Mouse (Mus musculus) layer of hippocampus, adult 2 months (tissue): ENCODE data around the gene Kcnk7. TPM values are rescaled to one million over a fixed set of nuclear protein-coding genes. Genes with fewer than 3 reads are reported as not detected.

Experiments
- DNase-seq, 2 experiments: peaks; one replicate each; pipeline ENCODE4 v3.0.0; 2022; ENCODE audit warnings: low spot score in 2 of 2
- H3K27ac ChIP-seq: fragments of 200-600 bp; 2 replicates; pipeline ENCODE4 v1.8.1; 2022
- H3K4me3 ChIP-seq: fragments of 200-600 bp; 2 replicates; pipeline ENCODE4 v1.8.1; 2022; ENCODE audit warnings: mild to moderate bottlenecking
- CTCF ChIP-seq: fragments of 200-600 bp; conservative IDR thresholded peaks from 2 replicates; pipeline ENCODE4 v1.8.1; 2022; ENCODE audit warnings: antibody characterized with exemption, mild to moderate bottlenecking, moderate library complexity
- total RNA-seq, 2 experiments: library from RNA; stranded (reverse); gene quantifications; 2 replicates each; pipeline ENCODE4 v1.2.3; 2021

The Kcnk7 gene
- total RNA-seq, 2 experiments from 2014 or later = 0.36 TPM; not detected in 1

DNA sequence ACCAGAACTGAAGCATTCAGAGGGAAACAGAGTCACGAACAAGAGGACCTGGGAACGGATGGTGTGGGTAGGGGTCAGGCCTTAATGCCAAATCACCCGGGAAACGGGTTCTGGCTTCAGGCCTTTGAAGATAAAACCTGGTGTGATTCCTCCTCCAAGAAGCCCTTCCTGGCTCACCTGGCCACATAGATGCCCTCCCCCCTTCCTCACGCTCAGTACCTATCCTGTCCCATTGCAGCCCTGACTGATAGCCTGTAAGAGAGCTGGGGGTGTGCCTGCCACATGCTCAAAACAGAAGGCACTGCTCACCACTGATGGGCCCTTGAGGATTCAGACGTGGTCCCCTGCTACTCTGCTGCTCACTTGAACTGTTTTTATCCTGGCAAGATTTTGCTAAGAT, 10.4 kb upstream of the Kcnk7 start:
- no peak for TF ChIP-seq CTCF
- H3K4me3 ChIP-seq = peak overlapping the region; percentile 72; the same call in 1 of the 2 replicates
- H3K27ac ChIP-seq = peak overlapping the region; percentile 93
- DNase-seq = no peak

DNA sequence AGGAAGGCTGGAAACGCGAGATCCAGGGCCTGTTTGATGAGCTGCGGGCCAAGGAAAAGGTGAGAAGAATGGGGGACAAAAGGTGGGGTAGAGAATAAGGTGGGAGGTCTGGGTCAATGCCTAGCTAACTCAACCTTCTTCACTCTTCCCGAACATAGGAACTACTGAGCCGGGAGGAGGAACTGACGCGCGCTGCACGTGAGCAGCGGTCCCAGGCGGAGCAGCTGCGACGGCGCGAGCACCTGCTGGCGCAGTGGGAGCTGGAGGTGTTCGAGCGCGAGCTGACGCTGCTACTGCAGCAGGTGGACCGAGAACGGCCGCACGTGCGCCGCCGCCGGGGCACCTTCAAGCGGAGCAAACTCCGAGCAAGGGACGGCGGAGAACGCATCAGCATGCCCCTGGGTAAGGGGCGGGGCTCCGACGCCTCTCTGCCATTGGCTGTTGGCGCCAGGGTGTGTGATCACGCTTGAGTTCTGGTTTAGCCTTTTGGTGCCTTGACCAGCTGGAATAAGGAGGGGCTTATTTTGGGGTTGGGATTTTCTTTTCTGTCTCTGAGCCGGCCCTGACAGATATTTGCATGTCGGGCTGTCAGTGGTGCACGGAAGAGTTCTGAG, 8.2 kb upstream of the Kcnk7 start:
- DNase-seq = no peak
- Histone ChIP-seq H3K4me3 (no peak overlapping the region), H3K27ac (no peak overlapping the region)
- TF ChIP-seq CTCF = no peak

DNA sequence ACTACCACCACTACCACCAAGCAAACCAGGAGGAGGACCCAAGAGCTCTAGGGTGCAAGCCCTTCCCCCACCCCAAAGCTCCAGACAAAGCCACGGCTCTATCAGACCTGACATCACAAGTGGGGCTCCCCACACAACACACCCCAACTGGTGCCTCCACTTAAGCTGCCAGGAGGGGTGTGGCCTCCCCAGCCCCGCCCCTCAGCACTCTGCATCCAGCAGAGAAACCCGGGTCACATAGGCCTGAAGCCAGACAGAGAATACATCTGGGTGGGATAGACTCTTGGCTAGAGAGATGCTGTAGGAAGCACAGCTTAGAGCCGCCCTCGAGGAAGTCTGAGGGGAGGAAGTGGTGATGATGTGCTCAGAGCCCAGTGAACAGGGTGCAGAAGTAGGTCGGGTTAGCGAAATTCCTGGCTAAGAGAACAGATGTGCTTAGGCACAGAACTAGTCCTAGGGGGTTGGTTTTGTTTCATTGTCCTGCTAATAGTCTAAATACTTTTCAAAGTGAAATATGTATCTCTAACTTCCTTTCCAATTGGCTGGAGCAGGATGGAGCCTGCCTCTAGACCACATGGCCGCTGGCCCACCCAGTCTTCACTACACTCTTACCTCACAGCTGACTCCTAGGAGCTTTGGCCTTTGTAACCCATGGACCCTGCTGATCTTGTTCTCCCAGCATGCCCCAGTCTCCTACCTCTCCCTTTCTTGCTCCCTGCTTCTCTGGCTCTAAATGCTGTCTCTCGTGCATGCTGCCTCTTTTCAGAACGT, 819 bp downstream of the Kcnk7 start:
- TF ChIP-seq CTCF = no peak
- no peak overlapping the region for H3K27ac ChIP-seq
- no peak for DNase-seq

DNA sequence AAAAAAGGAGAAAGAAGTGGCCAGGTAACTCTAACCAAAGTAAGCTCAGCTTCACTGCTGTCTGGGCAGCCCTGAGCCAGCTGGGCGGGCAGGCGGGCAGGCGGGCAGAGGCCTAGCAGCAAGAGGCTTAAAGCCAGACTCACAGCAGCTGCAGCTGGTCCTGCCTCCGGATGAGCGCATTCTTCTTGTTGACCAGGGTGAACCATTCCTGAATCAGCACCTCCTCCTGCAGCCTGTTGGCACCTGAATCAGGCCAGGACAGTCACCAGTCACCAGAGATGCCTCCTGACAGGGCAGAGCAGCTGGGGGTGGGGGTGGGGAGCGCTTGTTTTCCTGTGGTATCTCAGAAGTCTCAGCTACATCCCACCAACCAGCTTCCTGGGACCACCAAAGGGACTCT, 5.9 kb downstream of the Kcnk7 start:
- no peak overlapping the region for H3K4me3 ChIP-seq
- no peak for TF ChIP-seq CTCF
- DNase-seq = no peak
- H3K27ac ChIP-seq = no peak overlapping the region

More for the DNA sequence above, 819 bp downstream of the Kcnk7 start:
- no peak overlapping the region for H3K4me3 ChIP-seq

DNA sequence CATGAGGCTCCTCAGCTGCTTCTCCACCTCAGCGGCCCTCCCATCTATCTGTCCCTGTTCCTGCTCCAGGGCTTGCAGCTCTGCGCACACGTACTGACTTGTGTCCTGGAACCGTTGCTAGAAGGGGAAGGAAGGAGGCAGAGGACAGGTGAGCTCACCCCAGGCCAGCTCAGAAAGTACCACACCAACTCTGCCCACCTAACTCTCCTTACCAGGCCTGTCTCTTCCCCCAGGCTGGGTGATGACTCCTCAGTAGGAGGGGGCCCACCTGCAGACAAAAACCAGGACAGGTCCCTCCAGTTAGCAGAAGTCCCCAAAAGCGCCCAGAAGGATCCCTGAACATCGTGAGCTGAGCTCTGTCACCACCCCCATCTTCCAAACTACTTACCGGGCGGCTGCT, 6.4 kb downstream of the Kcnk7 start:
- Histone ChIP-seq H3K4me3 (no peak overlapping the region), H3K27ac (no peak overlapping the region)
- TF ChIP-seq CTCF = no peak
- no peak for DNase-seq

DNA sequence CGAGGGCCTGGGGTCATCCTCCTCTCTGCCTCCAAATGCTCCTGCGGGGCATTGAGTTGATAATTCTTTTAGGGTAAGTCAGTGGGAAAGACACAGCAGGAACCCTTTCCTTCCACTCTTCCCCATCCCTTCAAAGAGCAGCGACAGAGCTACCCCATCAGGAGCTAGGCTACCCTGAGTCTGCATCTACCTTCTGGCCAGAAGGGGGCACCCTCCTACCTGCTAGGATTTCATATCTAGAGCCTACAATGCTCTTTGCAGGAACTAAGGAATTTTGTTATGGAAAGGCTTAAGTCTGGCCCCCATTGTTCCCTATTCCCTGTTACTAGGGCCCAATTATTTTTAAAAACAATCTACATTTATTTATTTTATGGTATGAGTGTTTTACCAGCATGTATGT, 7.1 kb downstream of the Kcnk7 start:
- TF ChIP-seq CTCF = peak; percentile 92
- DNase-seq = peak; percentile 77
- Histone ChIP-seq H3K4me3 (no peak overlapping the region), H3K27ac (no peak overlapping the region)

DNA sequence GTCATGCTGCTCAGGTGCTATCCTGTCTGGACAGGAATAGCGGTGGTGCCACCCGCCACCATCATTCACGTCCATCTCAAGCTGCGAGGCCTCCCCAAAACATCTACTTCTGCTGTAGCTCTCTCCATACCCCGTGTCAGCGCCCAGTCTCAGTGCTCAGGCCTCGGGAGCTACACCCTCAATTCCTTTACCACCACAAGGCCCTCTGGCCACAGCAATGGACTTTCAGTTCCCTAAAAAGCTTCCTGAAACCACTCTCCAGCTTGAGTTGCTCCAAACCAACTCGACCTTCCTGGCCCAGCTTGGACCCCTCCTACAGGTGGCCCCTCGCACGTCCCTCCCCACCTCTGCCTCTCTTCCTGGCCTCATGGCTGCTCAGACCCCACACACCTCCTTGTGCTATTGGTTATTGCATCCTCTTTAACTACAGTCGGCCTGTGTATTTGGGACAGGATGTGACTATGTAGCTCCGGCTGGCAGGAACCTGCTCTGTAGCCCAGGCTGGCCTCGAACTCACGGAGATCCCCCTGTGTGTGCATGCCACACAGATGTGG, 7.8 kb downstream of the Kcnk7 start:
- no peak overlapping the region for H3K4me3 ChIP-seq

DNA sequence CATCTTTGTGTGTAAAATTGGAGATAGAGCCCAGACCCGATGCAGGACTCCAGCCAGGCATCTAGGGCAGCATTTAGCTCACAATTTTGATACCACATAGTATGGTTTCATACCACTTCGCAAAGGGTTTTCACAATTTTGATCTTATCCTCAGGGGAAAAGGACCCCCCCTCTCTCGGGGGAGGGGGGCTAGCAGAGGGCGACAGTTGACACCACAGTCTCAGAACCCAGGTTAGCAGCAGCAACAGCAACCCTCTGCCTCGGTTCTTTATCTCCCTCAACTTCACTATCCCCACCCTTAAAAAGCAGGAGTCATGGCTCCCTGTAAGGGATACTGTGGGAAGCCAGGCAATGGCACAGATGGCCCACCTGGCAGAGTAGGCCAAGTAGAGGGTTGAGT, 9.1 kb downstream of the Kcnk7 start:
- H3K4me3 ChIP-seq = no peak overlapping the region; the same call in 1 of the 2 replicates
- DNase-seq = no peak
- no peak for TF ChIP-seq CTCF
- peak overlapping the region; percentile 57; the same call in 1 of the 2 replicates for H3K27ac ChIP-seq

More for the DNA sequence above, 7.8 kb downstream of the Kcnk7 start:
- TF ChIP-seq CTCF = no peak
- DNase-seq = no peak
- H3K27ac ChIP-seq = no peak overlapping the region

DNA sequence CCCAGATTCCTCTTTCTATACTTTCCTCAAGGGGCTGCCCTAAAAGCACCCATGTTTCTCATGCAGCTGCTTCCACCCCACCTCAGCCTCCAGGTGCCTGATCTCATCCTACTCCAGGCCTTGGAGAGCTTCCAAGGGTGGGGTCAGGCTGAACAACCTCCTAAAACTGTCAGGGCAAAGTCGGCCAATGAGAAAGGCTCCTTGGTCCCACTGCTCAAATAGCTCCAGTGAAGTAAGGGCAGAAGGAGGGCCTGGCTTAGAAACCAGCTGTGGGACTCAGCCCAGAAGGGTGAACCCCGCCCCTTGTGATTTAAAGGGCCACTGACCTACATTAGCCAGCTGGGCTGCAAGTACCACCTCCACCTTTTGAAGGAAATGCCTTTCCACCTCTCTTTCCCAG, 9.6 kb downstream of the Kcnk7 start:
- TF ChIP-seq CTCF = no peak
- H3K4me3 ChIP-seq = peak overlapping the region; percentile 10; the same call in 1 of the 2 replicates
- H3K27ac ChIP-seq = peak overlapping the region; percentile 57; the same call in 1 of the 2 replicates
- DNase-seq = no peak

DNA sequence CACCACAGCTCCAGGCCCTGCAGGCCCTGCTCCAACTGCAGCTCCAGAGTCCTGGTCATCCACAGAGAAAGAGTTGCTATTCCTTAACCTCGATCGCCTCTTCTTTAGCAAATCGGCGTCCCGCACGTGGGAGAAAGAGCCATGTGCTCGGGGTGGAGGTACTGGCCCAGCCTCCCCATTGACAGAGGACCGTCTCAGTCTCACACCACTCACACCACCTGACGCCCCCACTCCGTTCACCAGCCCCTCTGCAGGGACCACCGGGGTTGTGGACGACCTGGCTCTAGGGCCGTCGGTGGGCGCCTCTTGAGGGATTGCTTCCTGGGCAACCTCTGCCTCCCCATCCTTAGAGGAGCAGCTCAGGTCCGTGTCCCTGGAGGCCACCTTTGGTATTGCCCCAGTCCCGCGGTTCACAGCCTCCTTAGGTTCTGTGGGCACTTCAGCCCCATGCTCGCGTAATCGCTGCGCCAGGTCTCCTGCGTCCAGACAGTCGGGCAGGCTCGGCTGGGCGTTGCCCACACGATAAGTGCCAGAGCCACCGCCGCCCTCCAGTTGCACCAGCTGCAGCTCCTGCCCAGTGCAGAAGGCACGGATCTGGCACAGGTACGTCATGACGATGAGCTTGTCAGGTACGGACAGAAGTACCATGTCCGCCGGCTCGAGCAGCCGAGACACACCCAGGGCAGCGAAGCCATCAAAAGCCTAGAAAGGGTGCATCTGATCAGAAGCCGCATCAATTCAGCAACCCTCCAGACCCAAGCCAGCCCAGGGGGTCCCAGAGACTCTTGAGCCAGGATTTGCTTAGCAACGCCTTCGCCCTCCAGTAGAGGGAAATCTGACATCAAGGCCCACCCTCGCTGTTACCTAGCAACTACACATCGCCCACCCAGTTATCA, 11.9 kb downstream of the Kcnk7 start:
- no peak for DNase-seq
- Histone ChIP-seq H3K4me3 (peak overlapping the region; percentile 55), H3K27ac (peak overlapping the region; percentile 85)
- TF ChIP-seq CTCF = peak; percentile 52

DNA sequence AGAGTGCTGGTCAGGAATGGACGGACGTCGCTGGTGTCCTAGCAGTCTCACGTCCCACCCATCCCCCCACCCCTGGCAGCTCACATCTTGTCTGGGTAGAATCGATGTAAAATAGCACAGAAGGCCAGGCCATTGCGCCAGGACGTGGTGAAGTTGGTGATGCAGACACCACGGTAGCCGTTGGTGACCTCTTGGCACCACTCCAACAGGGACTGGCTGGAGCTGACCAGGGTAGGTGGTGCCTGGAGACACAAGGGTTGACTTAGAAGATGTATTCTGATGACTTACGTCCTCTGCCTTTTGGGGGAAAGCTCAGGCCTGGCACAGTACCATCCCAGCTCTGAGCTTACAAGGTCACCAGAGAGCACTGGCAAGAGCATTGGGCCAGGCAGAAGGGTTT, 12.8 kb downstream of the Kcnk7 start:
- Histone ChIP-seq H3K27ac (peak overlapping the region; percentile 85), H3K4me3 (peak overlapping the region; percentile 55; the same call in 1 of the 2 replicates)
- TF ChIP-seq CTCF = no peak
- no peak for DNase-seq

DNA sequence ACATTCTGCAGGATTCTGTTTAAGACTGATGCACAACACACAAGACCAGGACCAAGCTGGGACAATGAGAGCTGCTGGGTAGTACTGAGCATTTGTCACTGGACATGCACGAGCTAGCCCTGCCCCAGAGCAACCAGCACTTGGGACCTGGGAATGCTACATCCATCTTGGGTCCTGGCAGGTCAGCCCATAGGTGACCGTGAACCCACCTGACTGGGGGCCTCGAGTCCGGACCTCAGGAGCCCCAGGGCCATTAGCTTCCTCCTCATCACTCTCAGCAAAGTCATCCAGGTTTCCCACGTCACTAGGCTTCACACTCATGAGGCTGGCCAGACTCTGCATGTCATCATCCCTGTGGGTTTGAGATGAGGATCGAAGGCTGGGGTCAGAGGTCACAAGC, 17.1 kb downstream of the Kcnk7 start:
- no peak for DNase-seq
- H3K27ac ChIP-seq = no peak overlapping the region
- TF ChIP-seq CTCF = no peak
- no peak overlapping the region for H3K4me3 ChIP-seq
